Mouse (Mus musculus) spleen, adult 2 months (tissue): ENCODE data around the gene Sclt1. TPM values are rescaled to one million over a fixed set of nuclear protein-coding genes. Genes with fewer than 3 reads are reported as not detected.
A peak's percentile ranks its signal among the peaks of the same experiment; 100 is the strongest.

Experiments
- DNase-seq, 2 experiments: peaks; one replicate each; pipeline versions ENCODE4 v3.0.0 to v3.0.0-alpha.2; 2012 to 2021; ENCODE audit warnings: low spot score in 2 of 2, low read depth in 1 of 2
- H3K27ac ChIP-seq: fragments of 200-500 bp; 2 replicates; pipeline ENCODE4 v1.5.1; 2012; ENCODE audit warnings: low read length, inconsistent platforms; ENCODE audit not compliant: insufficient read depth
- H3K27me3 ChIP-seq: fragments of 200-500 bp; 2 replicates; pipeline ENCODE4 v1.6.1; 2012; ENCODE audit warnings: mild to moderate bottlenecking, moderate library complexity, low read length, inconsistent platforms; ENCODE audit not compliant: control insufficient read depth, insufficient read depth
- H3K36me3 ChIP-seq: fragments of 200-500 bp; 2 replicates; pipeline ENCODE4 v1.6.1; 2012; ENCODE audit warnings: mild to moderate bottlenecking, low read length, inconsistent platforms; ENCODE audit not compliant: control insufficient read depth, insufficient read depth
- H3K4me1 ChIP-seq: fragments of 200-500 bp; 2 replicates; pipeline ENCODE4 v1.6.1; 2011; ENCODE audit warnings: inconsistent platforms; ENCODE audit not compliant: control insufficient read depth, insufficient read depth, insufficient read length
- H3K4me3 ChIP-seq: fragments of 200-500 bp; 2 replicates; pipeline ENCODE4 v1.5.1; 2011; ENCODE audit warnings: mild to moderate bottlenecking, inconsistent platforms; ENCODE audit not compliant: insufficient read depth, insufficient read length; ENCODE audit errors: extremely low read depth
- CTCF ChIP-seq: fragments of 200-500 bp; IDR thresholded peaks from 2 replicates; pipeline ENCODE4 v1.5.1; 2011; ENCODE audit warnings: mild to moderate bottlenecking, inconsistent platforms; ENCODE audit not compliant: insufficient read depth, insufficient read length, insufficient replicate concordance; ENCODE audit errors: extremely low read depth
- POLR2A ChIP-seq: fragments of 200-500 bp; IDR thresholded peaks from 2 replicates; pipeline ENCODE4 v1.6.1; 2011; ENCODE audit warnings: low read depth, low read length, inconsistent platforms
- WGBS: fragments of 180-500 bp; shearing (Covaris S2); methylation state at CpG from one replicate; pipeline ENCODE4 v1.1.7; 2018; 5-methylcytosine and 5-hydroxymethylcytosine counted together
- polyA plus RNA-seq: library from polyadenylated mRNA; depleted of rRNA; stranded (reverse); fragments of >200 nt; gene quantifications from 2 replicates; pipeline ENCODE4 v1.2.3, GENCODE M21; 2012; rRNA removed

Gene Sclt1
- polyA plus RNA-seq, result 4.0 and 4.1 TPM in 2 replicates

DNA sequence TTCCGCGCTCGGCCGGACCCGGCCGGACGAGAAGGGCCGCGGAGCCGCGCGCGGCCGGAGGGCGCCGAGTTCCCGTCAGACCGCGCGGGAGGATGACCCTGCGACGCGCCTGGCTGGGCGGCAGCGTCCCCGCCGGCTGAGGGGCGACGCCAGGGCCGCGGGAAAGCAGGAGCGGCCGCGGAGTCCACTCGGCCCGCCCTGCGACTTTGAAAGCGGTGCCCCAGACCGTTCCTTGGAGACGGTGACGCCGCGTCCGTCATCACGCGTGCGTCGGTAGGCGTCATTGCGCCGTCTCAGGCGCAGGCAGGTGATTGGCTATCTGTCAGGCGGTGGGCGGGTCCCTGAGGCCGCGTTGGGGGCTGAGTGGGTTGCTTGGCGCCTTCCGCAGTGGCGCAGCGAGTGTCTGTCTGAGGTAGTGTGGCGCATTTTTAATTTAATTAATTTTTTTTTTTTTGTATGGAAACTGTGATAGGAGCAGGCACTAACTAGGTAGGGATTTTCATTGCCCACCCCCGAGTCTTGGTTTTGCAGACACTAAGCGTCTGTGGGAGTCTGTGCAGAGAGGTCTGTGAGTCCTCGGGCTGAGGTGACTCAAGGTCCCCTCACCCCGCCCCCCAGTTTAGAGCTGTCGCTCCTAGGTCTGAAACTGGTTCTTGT is at the start of gene Sclt1, which contains the start of gene D3Ertd751e:
TSS of gene Sclt1 (minus strand) at position 237 of the 657 bp plus-strand sequence.
TSS of gene D3Ertd751e (plus strand) at position 334 of the 657 bp plus-strand sequence.
- DNase-seq, result peak; percentile 88 to 95
- Histone ChIP-seq H3K4me3 (peak within 1 kb of the TSS; percentile 78), H3K36me3 (no peaks in the 10 kb centered on the region), H3K27ac (peak within 1 kb of the TSS; percentile 85), H3K27me3 (no peaks in the 10 kb centered on the region), H3K4me1 (no peaks in the 10 kb centered on the region)
- TF ChIP-seq CTCF (no peak), POLR2A (peak; percentile 56)
- 0% methylated on average over 66 of the region's 66 CpGs for WGBS

DNA sequence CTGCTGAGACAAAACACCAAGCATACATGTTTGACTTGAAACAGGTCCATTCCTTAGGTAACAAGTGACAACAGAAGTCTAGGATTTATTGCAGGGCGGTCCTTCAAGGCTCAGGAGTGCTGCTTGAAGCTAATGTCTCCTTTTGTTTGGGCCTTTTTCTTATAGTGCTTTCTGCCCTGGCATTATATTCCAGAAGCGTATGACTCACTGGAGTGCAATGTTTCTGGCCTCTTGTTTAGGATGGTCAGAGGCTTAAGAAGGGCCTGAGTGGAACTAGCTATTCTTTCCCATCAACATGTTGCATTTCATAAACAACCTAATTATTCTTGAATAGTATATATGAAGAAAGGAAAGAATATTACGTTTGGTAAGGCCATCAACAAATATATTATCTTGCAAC is 19.8 kb upstream of the Sclt1 start:
- peaks cover 2% of the 10 kb centered on the region; the same call in 1 of the 2 replicates for H3K36me3 ChIP-seq
- TF ChIP-seq CTCF (no peak), POLR2A (no peak)
- no peak overlapping the region for H3K4me3 ChIP-seq
- no peak overlapping the region for H3K27ac ChIP-seq
- DNase-seq, result no peak
- H3K27me3 ChIP-seq, result no peaks in the 10 kb centered on the region
- no peaks in the 10 kb centered on the region for H3K4me1 ChIP-seq
- WGBS, result 89% methylated on average over 3 of the region's 3 CpGs

DNA sequence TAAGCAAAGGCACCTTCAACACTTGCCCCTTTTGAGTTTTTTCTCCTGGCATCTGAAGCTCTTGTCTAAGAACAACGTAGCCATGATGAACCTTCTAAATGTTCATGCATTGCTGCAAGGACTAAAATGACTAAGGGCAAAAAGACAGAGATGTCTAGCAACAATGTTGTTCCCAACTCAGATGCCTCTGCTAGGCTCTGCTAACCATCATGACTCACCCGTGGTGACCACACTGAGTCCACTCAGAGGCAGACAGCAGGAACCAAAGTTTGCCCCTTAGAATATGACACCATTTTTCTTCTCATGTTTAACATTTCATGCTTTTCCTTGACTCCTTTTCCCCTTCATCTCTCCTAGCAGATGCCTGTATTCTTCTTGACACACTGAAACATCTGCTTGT is 12.2 kb upstream of the Sclt1 start:
- Histone ChIP-seq H3K4me1 (no peaks in the 10 kb centered on the region), H3K27ac (no peak overlapping the region), H3K27me3 (no peaks in the 10 kb centered on the region), H3K36me3 (peaks cover 4% of the 10 kb centered on the region; the same call in 1 of the 2 replicates), H3K4me3 (no peak overlapping the region)
- TF ChIP-seq CTCF, result no peak
- TF ChIP-seq POLR2A, result no peak
- 84% methylated on average over 2 of the region's 2 CpGs for WGBS
- DNase-seq, result no peak

DNA sequence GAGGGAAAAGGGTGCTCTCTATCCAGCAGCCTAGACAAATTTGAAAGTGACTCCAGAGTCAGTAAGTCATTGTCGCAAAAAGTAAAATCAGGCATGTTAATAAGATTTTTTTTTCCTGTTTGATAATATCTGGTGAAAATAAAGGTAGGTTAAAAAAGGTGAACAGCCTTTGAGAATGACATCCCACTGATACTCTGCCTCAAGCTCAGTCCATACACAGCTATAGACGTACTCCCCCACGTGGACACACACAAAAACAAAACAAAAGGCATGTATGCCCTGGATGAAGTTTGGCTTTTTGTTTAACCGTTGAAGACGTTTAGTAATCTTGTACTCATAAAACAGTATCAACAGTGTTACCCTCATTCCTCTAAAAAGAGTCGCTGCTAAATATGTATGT is 1.1 kb upstream of the Sclt1 start:
- DNase-seq, result peak in 1 of 2 experiments; percentile 8
- Histone ChIP-seq H3K36me3 (no peaks in the 10 kb centered on the region), H3K4me1 (no peaks in the 10 kb centered on the region), H3K27ac (no peak overlapping the region), H3K4me3 (no peak overlapping the region), H3K27me3 (no peaks in the 10 kb centered on the region)
- WGBS, result 26% methylated on average over 6 of the region's 6 CpGs
- TF ChIP-seq CTCF, result no peak
- TF ChIP-seq POLR2A, result no peak

DNA sequence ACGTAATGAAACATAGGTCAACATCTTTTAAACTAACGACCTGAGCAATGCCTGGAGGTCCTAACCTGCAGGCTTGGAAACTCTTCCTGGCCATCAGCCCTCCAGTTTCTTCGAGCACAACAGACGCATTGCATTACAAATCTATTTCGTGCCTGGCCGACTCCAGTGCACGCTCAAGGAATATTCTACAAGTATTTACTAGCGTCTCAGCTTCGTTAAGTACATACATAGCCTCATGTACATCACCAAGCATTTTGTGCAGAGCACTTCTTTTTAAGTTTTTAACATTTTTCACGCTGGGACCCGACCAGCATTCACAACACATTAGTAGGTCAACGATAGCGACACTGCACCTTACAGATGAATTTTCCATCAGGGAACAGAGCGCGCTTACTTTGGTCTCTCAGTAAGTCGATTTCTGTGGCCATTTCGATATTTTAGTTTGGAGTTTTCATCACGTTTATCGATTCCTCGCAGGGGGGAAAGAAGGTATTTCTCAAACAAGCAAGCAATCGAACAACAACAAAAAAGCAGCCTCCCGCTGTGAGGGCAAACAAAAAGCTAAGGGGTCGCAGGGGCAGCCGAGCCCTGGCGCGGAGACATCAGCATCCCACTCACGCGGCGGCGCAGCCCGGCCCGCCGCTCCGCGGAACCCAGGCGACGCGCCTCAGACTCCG is 575 bp downstream of the Sclt1 start:
- Histone ChIP-seq H3K27ac (peak overlapping the region; percentile 58), H3K4me3 (peak overlapping the region; percentile 78), H3K4me1 (no peaks in the 10 kb centered on the region), H3K36me3 (no peaks in the 10 kb centered on the region), H3K27me3 (no peaks in the 10 kb centered on the region)
- 1% methylated on average over 39 of the region's 39 CpGs for WGBS
- DNase-seq, result peak in 1 of 2 experiments; percentile 7
- no peak for TF ChIP-seq CTCF
- TF ChIP-seq POLR2A, result no peak

DNA sequence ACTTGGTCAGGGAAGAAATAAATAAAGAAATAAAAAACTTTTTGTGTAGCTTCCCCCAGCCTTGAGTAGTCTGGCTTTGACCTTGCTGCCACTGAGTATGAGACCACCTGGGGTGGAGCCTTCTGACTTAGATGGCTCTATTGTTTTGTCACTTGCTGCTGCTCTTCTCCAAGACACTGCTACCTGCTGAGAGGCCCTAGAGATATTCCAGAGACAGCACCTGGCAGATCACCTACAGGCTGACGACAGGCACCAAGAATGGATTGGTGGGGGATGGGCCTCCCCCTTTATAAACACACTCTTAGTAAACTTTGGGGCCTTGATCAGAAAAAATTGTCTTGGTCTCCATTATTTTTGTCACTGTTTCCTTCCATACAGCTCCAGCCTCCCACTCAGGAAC is 46.6 kb downstream of the Sclt1 start:
- Histone ChIP-seq H3K36me3 (no peaks in the 10 kb centered on the region), H3K4me3 (no peak overlapping the region), H3K27ac (no peak overlapping the region), H3K4me1 (no peaks in the 10 kb centered on the region), H3K27me3 (no peaks in the 10 kb centered on the region)
- no peak for DNase-seq
- no peak for TF ChIP-seq CTCF
- TF ChIP-seq POLR2A, result no peak
- 91% methylated on average over 1 of the region's 1 CpGs for WGBS
